Comparison of ENCODE assay signal across 8 mouse cellular contexts in genomic region chr5:65696821-65697485, GRCm38 (mm10). TPM values are rescaled to one million over a fixed set of nuclear protein-coding genes. Genes with fewer than 3 reads are reported as not detected.
DNase-seq lines count a peak whose midpoint lies in the region; ATAC-seq and TF ChIP-seq lines count a peak whose summit lies in the region.

No protein-coding gene starts in this region.

- TF ChIP-seq POLR2A in olfactory bulb, adult 2 months (IDR thresholded peaks at IDR 0.05; ENCODE audit: insufficient read depth, low read depth, low read length) = no peak

- no peaks in the 10 kb centered on the region for H3K9me3 ChIP-seq in G1E (replicated peaks)
- no peaks in the 10 kb centered on the region for H3K9me3 ChIP-seq in forebrain, postnatal 0 days (ENCODE audit: low read length)
- no peaks in the 10 kb centered on the region for H3K9me3 ChIP-seq in lung, embryonic 15.5 days

- H3K4me1 ChIP-seq in G1E (ENCODE audit: insufficient read depth, low read depth, low read length) = peaks cover 35% of the 10 kb centered on the region
- peaks cover 11% of the 10 kb centered on the region for H3K4me1 ChIP-seq in forebrain, postnatal 0 days (ENCODE audit: insufficient read depth)
- H3K4me1 ChIP-seq in lung, embryonic 15.5 days = peaks cover 26% of the 10 kb centered on the region
- 0 out of 2 replicates have a peak, but pooled peaks cover 5% of the 10 kb centered on the region for H3K4me1 ChIP-seq in olfactory bulb, adult 2 months (ENCODE audit: control insufficient read depth, insufficient read depth, low read length)

- peaks cover 41% of the 10 kb centered on the region for H3K36me3 ChIP-seq in G1E (replicated peaks)
- 0 out of 2 replicates have a peak, but pooled peaks cover 2% of the 10 kb centered on the region for H3K36me3 ChIP-seq in forebrain, postnatal 0 days (ENCODE audit: insufficient read depth)
- H3K36me3 ChIP-seq in lung, embryonic 15.5 days = peaks cover 18% of the 10 kb centered on the region

- WGBS in forebrain, postnatal 0 days = 2% methylated on average over 56 of the region's 58 CpGs
- WGBS in lung, embryonic 15.5 days = under 1% methylated on average over 58 of the region's 58 CpGs
- WGBS in olfactory bulb, adult 2 months = under 1% methylated on average over 58 of the region's 58 CpGs

- no peak for ATAC-seq in G1E (ENCODE audit: extremely low read depth, insufficient number of reproducible peaks, low FRiP score, poor library complexity, severe bottlenecking)
- ATAC-seq in forebrain, postnatal 0 days = peak; percentile 25
- peak; percentile 27 for ATAC-seq in lung, embryonic 15.5 days (ENCODE audit: borderline replicate concordance, extremely low read depth, low FRiP score, low TSS enrichment)

- peak; percentile 36; the same call in 1 of the 2 replicates for TF ChIP-seq CTCF in G1E (IDR thresholded peaks at IDR 0.05; ENCODE audit: low read depth, low read length)
- TF ChIP-seq CTCF in forebrain, postnatal 0 days (IDR thresholded peaks at IDR 0.05; ENCODE audit: low read depth) = peak; percentile 80
- no peak; the same call in 1 of the 2 replicates for TF ChIP-seq CTCF in olfactory bulb, adult 2 months (IDR thresholded peaks at IDR 0.05; ENCODE audit: insufficient read depth, low read depth, low read length)

- H3K4me3 ChIP-seq in G1E (ENCODE audit: low read depth, low read length) = peak overlapping the region; percentile 85
- H3K4me3 ChIP-seq in forebrain, postnatal 0 days (ENCODE audit: low read depth, low read length) = peak overlapping the region; percentile 94
- H3K4me3 ChIP-seq in lung, embryonic 15.5 days = peak overlapping the region; percentile 86
- peak overlapping the region; percentile 85 for H3K4me3 ChIP-seq in olfactory bulb, adult 2 months (ENCODE audit: insufficient read depth, low read depth, low read length)

- peak overlapping the region; percentile 67 for H3K4me2 ChIP-seq in forebrain, postnatal 0 days (ENCODE audit: low read depth)
- H3K4me2 ChIP-seq in lung, embryonic 15.5 days = peak overlapping the region; percentile 60

- H3K9ac ChIP-seq in forebrain, postnatal 0 days = peak overlapping the region; percentile 85
- peak overlapping the region; percentile 94 for H3K9ac ChIP-seq in lung, embryonic 15.5 days

- H3K27ac ChIP-seq in forebrain, postnatal 0 days (ENCODE audit: low read depth, low read length) = peak overlapping the region; percentile 90
- peak overlapping the region; percentile 99 for H3K27ac ChIP-seq in lung, embryonic 15.5 days
- H3K27ac ChIP-seq in olfactory bulb, adult 2 months (ENCODE audit: insufficient read depth, low read depth, low read length) = no peak overlapping the region

- peak; percentile 23 for DNase-seq in G1E (ENCODE audit: low spot score)
- DNase-seq in cerebellum, adult 18-20 months = peak; percentile 77 to 83
- peak; percentile 74 for DNase-seq in forebrain, postnatal 0 days
- DNase-seq in heart, postnatal 4 days = peak; percentile 79
- DNase-seq in layer of hippocampus, adult 8-10 months (ENCODE audit: low spot score in 2 of 2) = peak; percentile 49 to 52
- DNase-seq in thymus, adult 18-20 months = peak; percentile 38 to 60

- no peaks in the 10 kb centered on the region for H3K27me3 ChIP-seq in G1E (ENCODE audit: insufficient read depth, low read length)
- no peaks in the 10 kb centered on the region for H3K27me3 ChIP-seq in forebrain, postnatal 0 days (ENCODE audit: insufficient read depth, low read length)
- H3K27me3 ChIP-seq in lung, embryonic 15.5 days = no peaks in the 10 kb centered on the region

RNA-seq across cellular contexts. Expression of gene Pds5a, which starts 1.1 kb away (rescaled TPM):
- total RNA-seq in G1E (2014; fragmentation: Nextera tagmentation) = 371 and 441 TPM in 2 replicates
- total RNA-seq in G1E (2017) = 386 and 434 TPM in 2 replicates
- polyA plus RNA-seq in G1E (2012) = 22.9 and 26.0 TPM in 2 replicates
- 84.2 and 87.5 TPM in 2 replicates for total RNA-seq in forebrain, postnatal 0 days (2014; rRNA removed)
- 15.5 and 23.0 TPM in 2 replicates for polyA plus RNA-seq in forebrain, postnatal 0 days (2015; fragmentation: Nextera tagmentation; extraction: Ambion mirVana)
- 10 to 100 TPM; 88.1 to 93.2 TPM for total RNA-seq in heart, postnatal 4 days (2021)
- total RNA-seq in layer of hippocampus, adult 8-10 months (2022) = 100 to 1,000 TPM in 1 of 4 experiments, 10 to 100 TPM in 3; 77.7 to 101 (median 85.5) TPM
- 67.5 and 71.7 TPM in 2 replicates for polyA plus RNA-seq in lung, embryonic 15.5 days (2015; fragmentation: Nextera tagmentation; extraction: Ambion mirVana)
- 468 TPM in 1 of 2 replicates, not detected in the other for polyA plus RNA-seq in olfactory bulb, adult 2 months (2012; ENCODE audit: insufficient read depth, insufficient read length, low replicate concordance, missing spikeins)

Comparison
In these comparisons a context has a peak if more than half of its experiments do, and no peak if none do; other contexts are left out.
1. DNase-seq: peak in every context shown above with its lines; median percentile 80 in cerebellum, adult 18-20 months; 79 in heart, postnatal 4 days; 74 in forebrain, postnatal 0 days; 50 in layer of hippocampus, adult 8-10 months; 49 in thymus, adult 18-20 months; 23 in G1E.